Mouse (Mus musculus) megakaryocyte, embryonic 14.5 days (primary cell): ENCODE data around the gene Apoa1. TPM values are rescaled to one million over a fixed set of nuclear protein-coding genes. Genes with fewer than 3 reads are reported as not detected.

ENCODE experiments used
- H3K27me3 ChIP-seq: replicated peaks from 2 replicates; pipeline ENCODE3; 2012; ENCODE audit warnings: inconsistent platforms
- H3K36me3 ChIP-seq: replicated peaks from 2 replicates; pipeline ENCODE3; 2012; ENCODE audit warnings: low read length, inconsistent platforms, mixed read lengths
- H3K4me1 ChIP-seq: 2 replicates; pipeline ENCODE4 v1.6.1; 2012; ENCODE audit warnings: inconsistent platforms
- H3K4me3 ChIP-seq: replicated peaks from 2 replicates; pipeline ENCODE3; 2012; ENCODE audit warnings: moderate library complexity, mild to moderate bottlenecking, inconsistent platforms
- H3K9me3 ChIP-seq: 2 replicates; pipeline ENCODE4 v1.6.1; 2012; ENCODE audit warnings: inconsistent platforms
- FLI1 ChIP-seq: IDR thresholded peaks from 2 replicates; pipeline ENCODE4 v1.6.1; 2012; ENCODE audit warnings: low read length, inconsistent platforms, mixed read lengths
- GATA1 ChIP-seq: IDR thresholded peaks from 3 replicates; pipeline ENCODE4 v1.6.1; 2012; ENCODE audit warnings: mixed read lengths, low read length, inconsistent platforms, borderline replicate concordance
- polyA plus RNA-seq: library from polyadenylated mRNA; stranded (reverse); fragments of >175 nt; gene quantifications from 2 replicates; pipeline ENCODE4 v1.2.3, GENCODE M21; 2012; ENCODE audit warnings: low replicate concordance; ENCODE audit not compliant: insufficient read depth

Apoa1 gene
- polyA plus RNA-seq, 1 experiment, result 1.4 TPM

- peaks cover 40% of the 10 kb centered on the region for H3K4me1 ChIP-seq
- TF ChIP-seq GATA1 (no peak), FLI1 (no peak)
- no peak overlapping the region for H3K4me3 ChIP-seq
- no peaks in the 10 kb centered on the region for H3K9me3 ChIP-seq
- H3K36me3 ChIP-seq, result peaks cover 84% of the 10 kb centered on the region
- no peaks in the 10 kb centered on the region for H3K27me3 ChIP-seq
Measured at GRCm38 (mm10) chr9:46192642-46193041, 35.7 kb upstream of the Apoa1 start.

GRCm38 (mm10) chr9:46194809-46195208 is 33.6 kb upstream of the Apoa1 start:
- Histone ChIP-seq H3K4me1 (peaks cover 53% of the 10 kb centered on the region), H3K27me3 (no peaks in the 10 kb centered on the region), H3K4me3 (no peak overlapping the region), H3K9me3 (no peaks in the 10 kb centered on the region), H3K36me3 (peaks cover 84% of the 10 kb centered on the region)
- TF ChIP-seq FLI1 (no peak), GATA1 (no peak)

GRCm38 (mm10) chr9:46196699-46197169 is 31.6 kb upstream of the Apoa1 start:
- H3K9me3 ChIP-seq, result no peaks in the 10 kb centered on the region
- H3K4me1 ChIP-seq, result peaks cover 49% of the 10 kb centered on the region
- no peak overlapping the region for H3K4me3 ChIP-seq
- H3K36me3 ChIP-seq, result peaks cover 88% of the 10 kb centered on the region
- H3K27me3 ChIP-seq, result no peaks in the 10 kb centered on the region
- TF ChIP-seq GATA1, result no peak
- no peak for TF ChIP-seq FLI1

GRCm38 (mm10) chr9:46198461-46198860 is 29.9 kb upstream of the Apoa1 start:
- no peak for TF ChIP-seq FLI1
- no peak for TF ChIP-seq GATA1
- Histone ChIP-seq H3K36me3 (peaks cover 99% of the 10 kb centered on the region), H3K9me3 (no peaks in the 10 kb centered on the region), H3K4me3 (no peak overlapping the region), H3K4me1 (peaks cover 63% of the 10 kb centered on the region), H3K27me3 (no peaks in the 10 kb centered on the region)

GRCm38 (mm10) chr9:46198936-46199335 is 29.4 kb upstream of the Apoa1 start:
- H3K36me3 ChIP-seq, result peaks cover 99% of the 10 kb centered on the region

GRCm38 (mm10) chr9:46199609-46200008 is 28.8 kb upstream of the Apoa1 start:
- TF ChIP-seq FLI1 (no peak), GATA1 (no peak)
- Histone ChIP-seq H3K36me3 (peaks cover 99% of the 10 kb centered on the region), H3K4me3 (no peak overlapping the region), H3K9me3 (no peaks in the 10 kb centered on the region), H3K27me3 (no peaks in the 10 kb centered on the region), H3K4me1 (peaks cover 57% of the 10 kb centered on the region)

More at GRCm38 (mm10) chr9:46198936-46199335, 29.4 kb upstream of the Apoa1 start:
- no peaks in the 10 kb centered on the region for H3K27me3 ChIP-seq
- TF ChIP-seq FLI1 (no peak), GATA1 (no peak)
- H3K4me3 ChIP-seq, result no peak overlapping the region
- H3K4me1 ChIP-seq, result peaks cover 63% of the 10 kb centered on the region
- no peaks in the 10 kb centered on the region for H3K9me3 ChIP-seq

- peaks cover 21% of the 10 kb centered on the region for H3K4me1 ChIP-seq
- no peaks in the 10 kb centered on the region for H3K27me3 ChIP-seq
- H3K9me3 ChIP-seq, result no peaks in the 10 kb centered on the region
- TF ChIP-seq FLI1 (no peak), GATA1 (no peak)
- H3K4me3 ChIP-seq, result no peak overlapping the region
- H3K36me3 ChIP-seq, result peaks cover 100% of the 10 kb centered on the region
Measured at GRCm38 (mm10) chr9:46206834-46207500, 21.4 kb upstream of the Apoa1 start.

- TF ChIP-seq GATA1, result no peak
- TF ChIP-seq FLI1, result no peak
- peaks cover 100% of the 10 kb centered on the region for H3K36me3 ChIP-seq
- peaks cover 19% of the 10 kb centered on the region for H3K4me1 ChIP-seq
- no peaks in the 10 kb centered on the region for H3K27me3 ChIP-seq
- H3K4me3 ChIP-seq, result no peak overlapping the region
- H3K9me3 ChIP-seq, result no peaks in the 10 kb centered on the region
Measured at GRCm38 (mm10) chr9:46207501-46207869, 20.9 kb upstream of the Apoa1 start.

GRCm38 (mm10) chr9:46208401-46208974 is 19.9 kb upstream of the Apoa1 start:
- H3K9me3 ChIP-seq, result no peaks in the 10 kb centered on the region
- H3K27me3 ChIP-seq, result no peaks in the 10 kb centered on the region
- no peak for TF ChIP-seq FLI1
- TF ChIP-seq GATA1, result no peak
- H3K36me3 ChIP-seq, result peaks cover 100% of the 10 kb centered on the region
- H3K4me1 ChIP-seq, result peaks cover 16% of the 10 kb centered on the region
- no peak overlapping the region for H3K4me3 ChIP-seq

- peaks cover 35% of the 10 kb centered on the region for H3K4me1 ChIP-seq
- H3K36me3 ChIP-seq, result peaks cover 100% of the 10 kb centered on the region
- H3K27me3 ChIP-seq, result no peaks in the 10 kb centered on the region
- no peak overlapping the region for H3K4me3 ChIP-seq
- TF ChIP-seq GATA1 (no peak), FLI1 (no peak)
- no peaks in the 10 kb centered on the region for H3K9me3 ChIP-seq
Measured at GRCm38 (mm10) chr9:46210473-46210872, 17.9 kb upstream of the Apoa1 start.
